Mouse (Mus musculus): ENCODE measurements around the gene Btn1a1. TPM values are rescaled to one million over a fixed set of nuclear protein-coding genes. Genes with fewer than 3 reads are reported as not detected.

Btn1a1 gene
- 0.05 and 0.11 TPM in 2 replicates for polyA plus RNA-seq (2014; fragmentation: Nextera tagmentation; extraction: Ambion mirVana)

DNA sequence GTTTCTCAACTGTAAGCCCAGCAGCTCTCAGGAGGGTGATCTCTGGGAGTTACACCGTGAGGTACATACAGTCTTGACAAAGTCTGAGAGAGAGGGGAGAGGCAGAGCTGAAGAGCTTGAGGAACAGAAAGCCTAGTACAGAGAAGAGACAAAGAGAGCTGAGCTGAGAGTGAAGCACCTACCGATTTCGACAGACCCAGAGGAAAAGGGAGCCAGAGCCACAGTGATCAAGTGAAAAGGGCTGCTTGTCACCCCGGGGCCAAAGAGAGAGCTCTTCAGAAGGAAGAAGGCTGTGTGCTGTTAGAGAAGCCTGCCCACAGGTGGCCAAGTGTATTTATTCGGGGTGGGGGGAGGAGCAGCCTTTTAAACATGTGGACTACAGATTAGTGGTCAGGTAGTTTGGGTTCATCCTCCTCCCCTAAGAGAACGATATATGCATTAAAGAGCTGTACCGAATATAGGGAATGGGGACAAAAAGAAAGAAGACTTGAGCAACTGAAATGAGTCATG, at the start of gene Btn1a1:
Gene Btn1a1, minus strand, starts transcription at position 302 of the 510 bp plus-strand sequence.
- H3K27me3 ChIP-seq (replicated peaks; ENCODE audit: control insufficient read depth, insufficient read depth, low read length): no peaks in the 10 kb centered on the region
- no peaks in the 10 kb centered on the region for H3K9me3 ChIP-seq (ENCODE audit: control insufficient read depth, low read length)
- peak within 1 kb of the TSS; percentile 84 for H3K4me2 ChIP-seq (ENCODE audit: low read length)
- ATAC-seq (replicated peaks; ENCODE audit: low FRiP score, low TSS enrichment, low read depth) (no peak), DNase-seq (ENCODE audit: low spot score) (peak; percentile 63)
- no peak within 1 kb of the TSS; the same call in 1 of the 2 replicates for H3K27ac ChIP-seq (ENCODE audit: low read depth)
- peak within 1 kb of the TSS; percentile 57 for H3K9ac ChIP-seq (ENCODE audit: low read length)
- peaks cover 12% of the 10 kb centered on the region; the same call in 1 of the 2 replicates for H3K4me1 ChIP-seq (replicated peaks; ENCODE audit: control insufficient read depth, insufficient read depth, low read length)
- H3K36me3 ChIP-seq (ENCODE audit: control insufficient read depth, insufficient read depth, low read length): no peaks in the 10 kb centered on the region
- peak within 1 kb of the TSS; percentile 55 for H3K4me3 ChIP-seq (ENCODE audit: low read depth, low read length)
- 3% methylated on average over 7 of the region's 7 CpGs for WGBS

DNA sequence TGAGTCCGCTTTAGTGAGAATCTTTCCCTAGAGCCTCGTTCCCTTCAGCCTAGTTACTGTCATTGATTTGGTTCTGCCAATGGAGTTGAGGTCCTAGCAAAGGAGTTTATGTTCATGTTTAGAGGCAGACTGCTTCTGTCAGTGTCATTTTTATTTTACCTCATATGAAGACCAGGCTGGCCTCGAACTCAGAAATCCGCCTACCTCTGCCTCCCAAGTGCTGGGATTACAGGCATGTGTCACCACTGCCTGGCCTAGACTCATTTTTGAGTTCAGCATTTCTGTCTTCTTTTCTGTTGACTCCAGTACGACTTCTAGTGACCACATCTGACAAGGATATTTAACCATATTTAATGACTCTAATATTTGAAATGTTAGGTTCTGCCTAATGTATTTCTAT, 49.6 kb upstream of the Btn1a1 start:
- no peak overlapping the region for H3K27ac ChIP-seq (ENCODE audit: low read depth)
- H3K4me1 ChIP-seq (replicated peaks; ENCODE audit: control insufficient read depth, insufficient read depth, low read length): peaks cover 10% of the 10 kb centered on the region
- DNase-seq (ENCODE audit: low spot score): no peak
- no peak overlapping the region for H3K4me3 ChIP-seq (ENCODE audit: low read depth, low read length)
- no peak overlapping the region for H3K4me2 ChIP-seq (ENCODE audit: low read length)
- no peaks in the 10 kb centered on the region for H3K36me3 ChIP-seq (ENCODE audit: control insufficient read depth, insufficient read depth, low read length)
- 80% methylated on average over 5 of the region's 5 CpGs for WGBS
- H3K27me3 ChIP-seq (replicated peaks; ENCODE audit: control insufficient read depth, insufficient read depth, low read length): no peaks in the 10 kb centered on the region
- no peak overlapping the region for H3K9ac ChIP-seq (ENCODE audit: low read length)
- ATAC-seq (replicated peaks; ENCODE audit: low FRiP score, low TSS enrichment, low read depth): no peak
- no peaks in the 10 kb centered on the region for H3K9me3 ChIP-seq (ENCODE audit: control insufficient read depth, low read length)

DNA sequence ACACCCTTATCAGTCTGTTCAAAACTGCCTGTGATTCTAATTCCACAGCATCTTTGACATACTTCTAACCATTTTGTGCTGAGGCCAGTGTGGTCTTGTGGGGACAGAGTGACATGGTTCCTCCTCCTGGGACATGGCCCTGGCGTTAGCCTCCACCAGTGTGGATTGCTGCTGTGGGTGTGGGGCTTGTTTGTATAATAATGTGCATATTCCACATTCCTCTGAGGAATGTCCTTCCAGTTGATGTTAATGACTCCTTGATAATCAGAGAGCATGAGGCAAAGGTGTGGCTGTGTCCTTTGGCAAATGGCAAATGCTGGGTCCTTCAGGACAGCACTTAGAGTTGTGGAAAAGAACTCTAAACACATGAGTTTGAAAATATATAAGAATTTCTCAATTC, 47.8 kb upstream of the Btn1a1 start:
- Histone ChIP-seq H3K27me3 (replicated peaks; ENCODE audit: control insufficient read depth, insufficient read depth, low read length) (no peaks in the 10 kb centered on the region), H3K4me2 (ENCODE audit: low read length) (no peak overlapping the region), H3K36me3 (ENCODE audit: control insufficient read depth, insufficient read depth, low read length) (no peaks in the 10 kb centered on the region), H3K9me3 (ENCODE audit: control insufficient read depth, low read length) (no peaks in the 10 kb centered on the region), H3K9ac (ENCODE audit: low read length) (no peak overlapping the region), H3K27ac (ENCODE audit: low read depth) (no peak overlapping the region), H3K4me3 (ENCODE audit: low read depth, low read length) (no peak overlapping the region), H3K4me1 (replicated peaks; ENCODE audit: control insufficient read depth, insufficient read depth, low read length) (peaks cover 14% of the 10 kb centered on the region)
- DNase-seq (ENCODE audit: low spot score) (no peak), ATAC-seq (replicated peaks; ENCODE audit: low FRiP score, low TSS enrichment, low read depth) (no peak)
- WGBS: 76% methylated on average over 1 of the region's 1 CpGs

DNA sequence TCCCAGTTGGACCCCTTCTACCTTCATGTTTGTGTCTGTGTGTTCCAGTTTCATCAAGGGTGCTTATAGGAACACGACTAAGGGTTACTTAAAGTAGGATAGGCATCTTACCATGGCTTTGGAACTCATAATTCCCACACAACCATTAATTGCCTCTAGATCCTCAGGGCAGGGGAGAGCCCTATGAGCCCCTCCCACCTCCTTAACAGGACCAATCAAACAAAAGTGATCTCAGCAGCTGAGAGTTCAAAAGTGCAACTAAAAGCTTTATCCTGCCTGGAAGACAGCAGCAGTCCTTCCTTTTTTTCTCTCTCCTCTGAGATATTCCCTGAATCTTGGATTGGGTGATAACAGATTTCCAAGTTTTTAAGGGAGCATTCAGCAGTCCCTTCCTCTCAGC, 44.4 kb upstream of the Btn1a1 start:
- Histone ChIP-seq H3K27ac (ENCODE audit: low read depth) (peak overlapping the region; percentile 43; the same call in 1 of the 2 replicates), H3K36me3 (ENCODE audit: control insufficient read depth, insufficient read depth, low read length) (no peaks in the 10 kb centered on the region), H3K4me1 (replicated peaks; ENCODE audit: control insufficient read depth, insufficient read depth, low read length) (peaks cover 19% of the 10 kb centered on the region), H3K4me3 (ENCODE audit: low read depth, low read length) (no peak overlapping the region), H3K9me3 (ENCODE audit: control insufficient read depth, low read length) (no peaks in the 10 kb centered on the region), H3K9ac (ENCODE audit: low read length) (no peak overlapping the region), H3K4me2 (ENCODE audit: low read length) (peak overlapping the region; percentile 22; the same call in 1 of the 2 replicates), H3K27me3 (replicated peaks; ENCODE audit: control insufficient read depth, insufficient read depth, low read length) (no peaks in the 10 kb centered on the region)
- 23% methylated on average over 1 of the region's 1 CpGs for WGBS
- peak; percentile 55; the same call in 1 of the 2 replicates for ATAC-seq (replicated peaks; ENCODE audit: low FRiP score, low TSS enrichment, low read depth)
- DNase-seq (ENCODE audit: low spot score): no peak

DNA sequence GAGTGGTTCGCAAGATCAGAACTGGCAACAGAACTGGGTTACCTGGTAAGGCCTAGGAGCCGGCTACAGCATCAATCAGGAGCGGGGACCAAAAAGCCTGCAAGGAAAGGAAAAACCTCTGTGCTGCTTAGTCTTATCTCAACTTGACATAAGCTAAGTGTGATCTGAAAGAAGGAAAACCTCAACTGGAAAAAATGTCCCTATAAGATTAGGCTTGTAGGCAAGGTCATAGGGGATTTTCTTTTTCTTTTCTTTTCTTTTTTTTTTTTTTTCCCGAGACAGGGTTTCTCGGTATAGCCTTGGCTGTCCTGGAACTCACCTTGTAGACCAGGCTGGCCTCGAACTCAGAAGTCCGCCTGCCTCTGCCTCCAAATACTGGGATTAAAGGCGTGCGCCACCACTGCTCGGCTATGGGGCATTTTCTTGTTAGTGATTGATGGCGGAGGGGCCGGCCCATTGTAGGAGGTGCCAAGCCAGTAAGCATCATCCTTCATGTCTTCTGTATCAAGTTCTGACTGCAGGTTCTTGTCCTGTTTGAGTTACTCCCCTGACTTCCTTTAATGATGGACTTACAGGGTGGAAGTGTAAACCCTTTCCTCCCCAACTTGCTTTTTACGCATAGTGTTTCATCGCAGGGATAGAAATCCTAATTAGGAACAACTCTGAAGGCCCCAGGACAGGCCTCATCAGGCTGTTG, 41.3 kb upstream of the Btn1a1 start:
- no peak overlapping the region for H3K27ac ChIP-seq (ENCODE audit: low read depth)
- DNase-seq (ENCODE audit: low spot score) (no peak), ATAC-seq (replicated peaks; ENCODE audit: low FRiP score, low TSS enrichment, low read depth) (no peak)
- H3K36me3 ChIP-seq (ENCODE audit: control insufficient read depth, insufficient read depth, low read length): no peaks in the 10 kb centered on the region
- H3K4me2 ChIP-seq (ENCODE audit: low read length): peak overlapping the region; percentile 51; the same call in 1 of the 2 replicates
- 38% methylated on average over 14 of the region's 14 CpGs for WGBS
- no peak overlapping the region for H3K4me3 ChIP-seq (ENCODE audit: low read depth, low read length)
- H3K27me3 ChIP-seq (replicated peaks; ENCODE audit: control insufficient read depth, insufficient read depth, low read length): no peaks in the 10 kb centered on the region
- H3K4me1 ChIP-seq (replicated peaks; ENCODE audit: control insufficient read depth, insufficient read depth, low read length): peaks cover 23% of the 10 kb centered on the region
- no peaks in the 10 kb centered on the region for H3K9me3 ChIP-seq (ENCODE audit: control insufficient read depth, low read length)
- no peak overlapping the region for H3K9ac ChIP-seq (ENCODE audit: low read length)

DNA sequence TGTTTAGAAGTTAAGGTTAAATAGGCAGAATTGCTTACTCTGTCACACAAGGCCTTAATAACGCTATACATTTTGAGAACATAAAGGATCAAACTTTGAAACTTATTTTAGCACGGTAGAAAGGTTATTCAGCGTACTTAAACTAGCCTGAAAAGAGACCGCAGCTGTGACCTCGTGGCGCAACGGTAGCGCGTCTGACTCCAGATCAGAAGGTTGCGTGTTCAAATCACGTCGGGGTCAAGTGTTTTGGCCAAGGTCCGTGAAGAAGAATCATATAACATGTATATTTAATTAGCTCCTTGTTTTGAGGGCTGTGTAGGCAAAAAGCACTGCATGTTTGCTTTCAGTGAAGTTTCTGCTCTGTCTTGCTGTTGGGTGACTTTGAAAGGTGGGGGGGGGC, 40.6 kb upstream of the Btn1a1 start:
- H3K27ac ChIP-seq (ENCODE audit: low read depth): no peak overlapping the region
- H3K4me2 ChIP-seq (ENCODE audit: low read length): peak overlapping the region; percentile 51
- no peaks in the 10 kb centered on the region for H3K9me3 ChIP-seq (ENCODE audit: control insufficient read depth, low read length)
- peaks cover 23% of the 10 kb centered on the region for H3K4me1 ChIP-seq (replicated peaks; ENCODE audit: control insufficient read depth, insufficient read depth, low read length)
- ATAC-seq (replicated peaks; ENCODE audit: low FRiP score, low TSS enrichment, low read depth) (no peak), DNase-seq (ENCODE audit: low spot score) (peak; percentile 85)
- H3K9ac ChIP-seq (ENCODE audit: low read length): no peak overlapping the region
- H3K36me3 ChIP-seq (ENCODE audit: control insufficient read depth, insufficient read depth, low read length): no peaks in the 10 kb centered on the region
- 11% methylated on average over 13 of the region's 13 CpGs for WGBS
- peak overlapping the region; percentile 17; the same call in 1 of the 2 replicates for H3K4me3 ChIP-seq (ENCODE audit: low read depth, low read length)
- H3K27me3 ChIP-seq (replicated peaks; ENCODE audit: control insufficient read depth, insufficient read depth, low read length): no peaks in the 10 kb centered on the region

DNA sequence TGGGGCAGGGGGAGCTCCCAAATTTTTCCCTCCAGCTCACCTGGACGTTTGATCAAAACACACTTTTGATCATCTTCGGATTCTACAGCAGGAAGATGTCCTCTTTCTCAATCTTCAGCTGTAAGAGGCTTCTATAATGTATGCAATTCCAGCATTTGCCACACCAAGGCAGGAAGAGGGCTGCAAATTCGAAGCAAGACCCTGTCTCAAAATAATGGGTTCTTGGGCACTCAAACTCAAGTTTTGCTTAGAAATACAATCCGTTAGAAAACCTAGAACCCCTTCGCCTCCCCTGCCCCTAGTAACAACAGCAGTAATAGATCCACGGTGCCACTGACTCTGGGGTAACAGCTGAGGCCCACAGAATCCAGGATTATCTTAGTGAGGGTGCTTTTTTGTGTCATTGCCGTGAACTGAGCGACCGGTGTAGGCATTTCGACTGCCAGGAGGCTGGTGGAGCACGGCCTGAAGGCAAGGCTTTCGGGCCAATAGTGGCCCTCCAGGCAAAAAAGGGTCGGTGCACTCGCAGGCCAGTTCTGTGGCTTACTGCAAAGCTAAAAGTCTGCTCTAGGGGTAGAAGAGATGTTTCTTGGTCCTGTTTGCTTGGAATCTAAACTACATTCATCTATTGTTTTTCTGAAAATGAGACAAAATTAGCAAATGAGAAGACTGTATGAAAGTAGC, 40.1 kb upstream of the Btn1a1 start:
- peak overlapping the region; percentile 51 for H3K4me2 ChIP-seq (ENCODE audit: low read length)
- H3K4me1 ChIP-seq (replicated peaks; ENCODE audit: control insufficient read depth, insufficient read depth, low read length): peaks cover 22% of the 10 kb centered on the region
- H3K4me3 ChIP-seq (ENCODE audit: low read depth, low read length): peak overlapping the region; percentile 17
- no peaks in the 10 kb centered on the region for H3K36me3 ChIP-seq (ENCODE audit: control insufficient read depth, insufficient read depth, low read length)
- no peaks in the 10 kb centered on the region for H3K27me3 ChIP-seq (replicated peaks; ENCODE audit: control insufficient read depth, insufficient read depth, low read length)
- WGBS: 12% methylated on average over 14 of the region's 14 CpGs
- DNase-seq (ENCODE audit: low spot score) (no peak), ATAC-seq (replicated peaks; ENCODE audit: low FRiP score, low TSS enrichment, low read depth) (no peak)
- H3K9ac ChIP-seq (ENCODE audit: low read length): no peak overlapping the region
- H3K9me3 ChIP-seq (ENCODE audit: control insufficient read depth, low read length): no peaks in the 10 kb centered on the region
- no peak overlapping the region for H3K27ac ChIP-seq (ENCODE audit: low read depth)

DNA sequence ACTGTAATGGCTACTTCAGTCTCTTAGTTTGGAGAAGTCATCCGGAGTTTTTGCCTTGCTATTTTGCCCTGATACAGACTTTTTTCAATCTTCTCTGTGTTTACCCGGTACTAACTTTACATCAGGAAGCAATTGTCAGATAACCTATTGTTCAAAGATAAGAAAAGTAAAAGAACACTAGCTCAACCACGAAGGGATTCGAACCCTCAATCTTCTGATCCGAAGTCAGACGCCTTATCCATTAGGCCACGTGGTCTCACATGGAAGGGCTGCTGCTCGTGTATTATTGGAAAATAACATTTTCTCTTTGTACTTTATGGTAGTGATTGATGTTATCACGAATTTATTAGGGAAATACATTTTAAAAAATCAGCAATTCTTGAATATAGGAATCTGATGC, 38.1 kb upstream of the Btn1a1 start:
- peak overlapping the region; percentile 29; the same call in 1 of the 2 replicates for H3K4me2 ChIP-seq (ENCODE audit: low read length)
- no peak overlapping the region for H3K27ac ChIP-seq (ENCODE audit: low read depth)
- no peaks in the 10 kb centered on the region for H3K9me3 ChIP-seq (ENCODE audit: control insufficient read depth, low read length)
- H3K36me3 ChIP-seq (ENCODE audit: control insufficient read depth, insufficient read depth, low read length): no peaks in the 10 kb centered on the region
- no peak overlapping the region for H3K4me3 ChIP-seq (ENCODE audit: low read depth, low read length)
- no peaks in the 10 kb centered on the region for H3K27me3 ChIP-seq (replicated peaks; ENCODE audit: control insufficient read depth, insufficient read depth, low read length)
- 7% methylated on average over 9 of the region's 9 CpGs for WGBS
- H3K4me1 ChIP-seq (replicated peaks; ENCODE audit: control insufficient read depth, insufficient read depth, low read length): peaks cover 19% of the 10 kb centered on the region
- no peak overlapping the region for H3K9ac ChIP-seq (ENCODE audit: low read length)
- ATAC-seq (replicated peaks; ENCODE audit: low FRiP score, low TSS enrichment, low read depth) (no peak), DNase-seq (ENCODE audit: low spot score) (peak; percentile 80)
